Mouse (Mus musculus) liver, adult (tissue): ENCODE results near the gene Mier2.

ENCODE experiments used
- GATA4 ChIP-seq: IDR thresholded peaks from 2 replicates; pipeline ENCODE4 v1.6.1; 2014; ENCODE audit warnings: mild to moderate bottlenecking, low read length; ENCODE audit not compliant: insufficient replicate concordance

Mier2 gene

DNA sequence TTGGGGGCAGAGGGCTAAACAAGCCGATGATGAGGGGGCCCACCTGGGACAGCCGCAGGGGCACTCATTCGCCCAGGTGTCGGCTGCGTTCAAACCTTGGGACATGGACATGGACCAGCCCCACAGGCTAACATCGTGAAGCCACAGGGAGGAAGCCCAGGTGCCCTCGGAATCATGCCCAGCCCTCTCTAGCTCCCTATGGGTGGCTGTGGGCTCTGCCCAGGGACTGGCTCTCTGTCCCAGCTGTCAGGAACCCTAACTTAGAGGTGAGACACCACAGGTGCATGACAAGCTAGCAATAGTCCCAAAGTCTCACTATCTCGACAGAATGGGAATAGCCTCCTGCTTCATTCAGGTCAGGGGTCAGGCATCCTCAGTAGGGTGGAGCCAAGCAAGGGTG, 2.5 kb downstream of the Mier2 start:
- TF ChIP-seq GATA4, result no peak

DNA sequence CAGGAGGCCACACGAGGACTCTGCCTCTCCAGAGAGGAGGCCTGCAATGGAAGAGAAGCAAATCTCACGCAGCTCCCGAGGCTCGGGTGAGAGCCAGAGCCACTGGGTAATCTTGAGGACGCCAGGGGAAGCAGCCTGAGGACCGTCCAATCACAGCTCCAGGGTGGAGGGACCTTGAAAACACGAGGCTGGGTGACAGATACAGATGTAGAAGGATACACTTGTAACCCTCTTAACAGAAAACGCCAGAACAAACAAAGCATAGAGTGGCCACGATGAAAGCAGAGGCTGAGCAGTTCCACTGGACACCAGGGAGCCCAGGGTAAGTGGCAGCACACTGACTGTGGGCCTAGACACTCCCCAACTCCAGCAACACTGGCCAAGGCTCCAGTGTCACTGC, 4.6 kb downstream of the Mier2 start:
- TF ChIP-seq GATA4, result no peak

DNA sequence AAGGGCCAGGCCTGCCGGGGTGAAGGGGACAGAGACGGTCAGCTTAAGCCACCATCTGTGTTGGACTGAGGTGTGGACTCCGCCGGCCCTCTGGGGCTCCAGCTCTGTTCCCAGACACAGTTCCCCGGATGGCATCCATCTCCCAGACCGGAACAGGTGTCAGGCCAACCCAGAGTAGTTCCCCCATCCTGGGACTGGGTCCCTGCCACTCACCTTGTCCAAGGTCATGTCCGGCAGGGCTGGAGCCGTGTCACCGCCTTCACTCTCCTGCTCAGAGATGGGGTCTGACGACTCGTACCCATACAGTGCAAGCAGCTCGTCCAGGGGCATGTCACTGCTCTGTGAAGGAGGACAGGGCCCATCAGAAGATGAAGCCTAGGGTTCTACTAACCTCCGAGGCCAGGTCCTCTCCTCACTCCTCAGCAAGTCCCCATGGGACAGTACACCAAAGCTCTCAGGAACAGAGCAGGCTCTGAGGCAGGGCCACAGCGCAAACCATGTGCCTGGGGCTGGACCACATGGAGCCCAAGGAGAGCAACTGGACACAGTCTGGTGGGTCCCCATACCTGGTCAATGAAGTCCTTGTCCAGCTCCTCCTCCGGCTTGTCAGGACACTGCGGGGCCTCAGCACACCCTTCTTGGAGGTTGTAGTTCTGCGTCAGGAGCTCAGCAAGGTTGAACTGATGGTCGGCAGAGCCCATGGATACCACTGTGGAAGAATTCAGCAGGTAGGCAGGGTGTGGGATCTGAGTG, 5.9 kb downstream of the Mier2 start:
- no peak for TF ChIP-seq GATA4

DNA sequence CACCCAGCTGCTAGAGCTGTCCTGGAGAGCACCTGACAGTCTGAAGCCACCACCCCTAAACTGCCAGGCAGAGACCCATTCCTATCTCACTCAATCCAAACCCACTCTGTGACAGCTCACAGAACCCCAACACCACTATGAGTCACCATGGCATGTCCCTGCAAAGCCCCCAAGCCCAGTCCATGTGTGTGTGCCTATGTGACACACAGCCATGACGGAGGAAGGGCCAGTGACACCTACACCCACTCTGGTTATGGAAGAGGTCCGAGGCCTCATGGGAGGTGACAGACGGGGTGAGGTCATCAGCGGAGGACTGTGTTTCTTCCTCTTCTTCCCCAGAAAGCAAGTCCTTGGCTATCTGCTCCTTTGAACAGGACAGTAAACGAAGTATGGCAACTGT, 6.5 kb downstream of the Mier2 start:
- TF ChIP-seq GATA4, result no peak

DNA sequence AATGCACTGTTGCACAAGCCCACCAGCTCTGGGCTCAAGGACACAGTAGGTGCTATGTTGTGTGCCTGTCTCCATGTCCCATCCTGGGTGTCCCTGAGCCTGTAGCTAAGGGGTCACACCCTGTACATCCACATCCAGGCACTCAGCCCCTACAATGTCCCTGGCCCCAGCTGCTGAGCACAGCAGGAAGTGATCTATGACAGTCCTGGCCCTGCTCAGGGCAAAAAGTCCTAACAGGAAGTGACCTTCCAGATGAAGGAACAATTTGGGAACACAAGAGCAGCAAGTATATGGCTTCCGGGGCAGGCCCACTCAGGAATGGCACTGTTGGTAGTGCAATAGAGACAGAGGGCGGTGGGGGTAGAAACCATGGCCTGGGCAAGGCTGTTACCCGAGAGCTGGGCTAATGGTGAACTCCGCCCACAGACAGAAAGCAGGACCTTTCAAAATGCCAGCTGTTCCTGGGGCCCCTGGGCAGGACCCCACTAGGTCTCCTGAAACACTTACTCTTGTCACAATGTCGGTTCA, 7.8 kb downstream of the Mier2 start:
- no peak for TF ChIP-seq GATA4

DNA sequence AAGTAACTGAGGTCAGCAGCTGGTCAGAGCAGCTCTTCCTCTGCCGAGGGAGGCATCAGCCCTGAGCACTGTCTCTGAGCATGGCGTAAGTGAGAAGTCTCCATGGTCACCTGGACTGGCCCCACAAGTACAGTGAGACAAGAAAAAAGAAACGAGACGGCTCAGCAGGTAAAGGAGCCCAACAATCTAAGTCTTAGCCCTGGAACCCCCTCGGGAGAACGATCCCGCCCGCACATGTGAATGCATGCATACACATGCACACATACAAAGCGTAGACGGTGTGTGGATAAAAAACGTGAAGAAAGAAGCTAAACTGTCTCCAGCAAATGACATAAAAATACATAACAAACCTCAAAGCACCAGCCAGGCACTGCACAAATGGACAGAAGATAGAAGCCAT, 8.5 kb downstream of the Mier2 start:
- TF ChIP-seq GATA4, result no peak

DNA sequence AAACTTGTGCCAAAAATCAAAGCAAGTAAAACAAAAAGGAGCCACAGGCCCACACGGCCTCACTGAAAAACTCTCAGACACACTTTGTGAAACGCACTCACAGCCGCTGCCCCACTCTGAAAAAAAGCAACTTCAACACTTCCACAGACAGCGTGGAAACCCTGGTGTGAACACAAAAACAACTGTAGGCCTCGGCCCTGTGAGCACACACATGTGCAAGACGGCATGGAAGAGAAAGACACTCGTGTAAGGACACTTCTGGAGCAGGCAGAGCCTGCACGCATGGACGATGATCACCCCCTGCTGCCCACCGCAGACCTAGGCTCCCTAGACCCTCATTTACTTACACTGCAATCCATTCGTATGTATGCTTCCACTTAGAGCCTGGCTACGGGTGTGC, 9.1 kb downstream of the Mier2 start:
- no peak for TF ChIP-seq GATA4

DNA sequence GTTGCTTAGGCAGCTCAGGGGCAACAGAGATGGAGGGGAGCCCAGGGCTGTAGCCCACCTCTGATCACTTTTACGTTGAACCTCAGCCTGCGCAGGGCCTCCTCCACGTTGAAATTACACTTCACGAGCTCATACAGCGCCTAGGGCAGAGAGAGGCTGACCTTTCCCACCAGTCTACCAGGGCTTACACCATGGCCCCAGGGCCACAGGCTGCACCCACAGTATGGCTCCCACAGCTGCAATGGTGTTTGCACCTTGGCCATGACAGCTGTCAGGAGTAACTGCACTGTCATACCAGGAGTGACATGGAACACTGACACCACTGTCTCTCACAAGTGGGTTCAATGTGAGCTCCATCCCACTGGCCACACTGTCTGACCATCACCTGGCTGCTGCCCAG, 10.4 kb downstream of the Mier2 start:
- TF ChIP-seq GATA4, result no peak

DNA sequence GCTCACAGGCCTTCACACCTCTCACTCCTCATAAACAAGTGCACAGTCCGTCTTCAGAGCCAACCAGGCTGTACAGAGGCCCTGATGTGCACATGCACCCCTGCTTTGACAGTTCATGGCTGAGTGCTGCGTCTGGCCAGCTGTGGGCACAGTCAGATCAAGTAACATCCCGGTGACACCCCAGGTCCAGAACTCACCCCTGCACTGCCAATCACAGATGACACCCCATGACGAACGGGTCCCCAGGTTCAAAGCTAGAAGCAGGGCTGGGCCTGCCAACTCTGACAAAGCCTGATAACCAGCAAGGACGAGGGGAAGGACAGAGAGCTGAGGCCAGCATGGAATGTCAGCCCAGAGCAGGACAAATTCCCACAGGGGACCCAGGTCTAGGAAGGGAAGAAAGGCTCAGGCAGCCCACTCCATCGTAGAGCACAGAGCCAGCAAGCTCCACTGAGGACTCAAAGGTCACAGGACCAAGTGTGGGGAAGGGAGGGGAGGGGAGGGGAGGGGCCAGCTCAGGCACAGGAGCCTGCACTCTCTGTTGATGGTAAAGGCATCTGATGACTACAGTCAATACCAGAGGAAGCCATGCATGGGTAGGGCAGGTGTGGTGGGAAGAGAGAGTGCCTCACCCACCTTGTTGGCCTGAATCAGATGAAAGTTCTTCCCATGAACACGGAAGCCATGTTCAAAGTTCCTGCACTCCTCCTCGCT, 11.0 kb downstream of the Mier2 start:
- TF ChIP-seq GATA4, result no peak

DNA sequence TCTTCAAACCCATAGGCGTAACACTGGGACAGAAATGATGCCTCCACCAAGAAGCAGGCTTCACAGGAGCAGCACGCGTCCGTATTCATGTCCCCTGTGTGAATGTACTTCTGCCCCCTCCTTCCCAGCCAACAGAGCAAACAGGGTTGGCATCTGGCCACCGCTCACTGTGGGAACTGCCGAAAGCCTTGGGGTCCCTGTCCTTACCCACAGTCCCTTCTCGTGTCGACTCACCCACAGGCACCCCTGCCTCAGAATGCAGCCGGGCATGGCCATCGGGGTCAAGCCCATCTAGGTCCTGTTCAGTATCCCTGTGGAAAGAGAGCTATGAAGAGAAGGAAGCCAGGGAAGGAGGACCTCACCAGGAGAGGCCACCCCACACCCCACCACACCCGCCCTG, 12.8 kb downstream of the Mier2 start:
- no peak for TF ChIP-seq GATA4

DNA sequence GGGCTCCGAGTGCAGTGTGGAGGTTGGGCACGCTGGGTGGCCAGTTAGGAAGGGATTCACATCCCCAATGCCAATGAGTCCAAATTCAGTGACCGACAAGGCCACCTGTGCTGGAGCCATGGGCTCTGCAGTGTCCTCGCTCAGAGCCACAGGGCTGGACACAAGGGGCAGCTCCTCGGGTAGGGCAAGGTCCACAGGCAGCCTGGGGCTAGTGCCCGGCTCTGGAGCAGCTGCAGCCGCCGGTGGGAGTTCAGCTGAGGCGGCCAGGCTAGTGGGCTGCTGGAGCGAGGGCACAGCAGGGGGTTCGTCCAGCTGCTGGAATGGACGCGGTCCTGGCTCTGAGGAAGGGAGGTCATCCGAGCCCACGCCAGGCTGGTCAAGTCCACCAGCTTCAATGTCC, 13.5 kb downstream of the Mier2 start:
- no peak for TF ChIP-seq GATA4

DNA sequence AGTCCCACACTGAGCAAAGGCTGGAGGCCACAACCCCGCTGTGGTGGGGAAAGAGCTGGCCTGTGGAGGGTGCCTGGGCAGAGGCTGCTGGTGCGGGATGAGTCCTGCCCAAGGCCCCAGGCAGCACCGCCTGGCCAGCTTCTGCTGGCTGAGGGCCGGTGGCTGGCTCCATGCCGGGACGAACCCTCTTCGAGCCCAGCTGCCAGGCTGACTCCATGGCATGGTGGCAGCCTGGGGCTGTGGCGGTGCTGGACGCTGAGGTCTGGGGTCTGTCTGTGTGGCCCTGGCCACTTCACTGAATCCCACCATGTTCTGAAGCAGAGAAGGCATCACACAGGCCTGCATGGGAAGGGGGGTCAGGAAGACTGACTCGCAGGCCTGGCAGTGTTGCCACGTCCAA, 14.3 kb downstream of the Mier2 start:
- no peak for TF ChIP-seq GATA4

DNA sequence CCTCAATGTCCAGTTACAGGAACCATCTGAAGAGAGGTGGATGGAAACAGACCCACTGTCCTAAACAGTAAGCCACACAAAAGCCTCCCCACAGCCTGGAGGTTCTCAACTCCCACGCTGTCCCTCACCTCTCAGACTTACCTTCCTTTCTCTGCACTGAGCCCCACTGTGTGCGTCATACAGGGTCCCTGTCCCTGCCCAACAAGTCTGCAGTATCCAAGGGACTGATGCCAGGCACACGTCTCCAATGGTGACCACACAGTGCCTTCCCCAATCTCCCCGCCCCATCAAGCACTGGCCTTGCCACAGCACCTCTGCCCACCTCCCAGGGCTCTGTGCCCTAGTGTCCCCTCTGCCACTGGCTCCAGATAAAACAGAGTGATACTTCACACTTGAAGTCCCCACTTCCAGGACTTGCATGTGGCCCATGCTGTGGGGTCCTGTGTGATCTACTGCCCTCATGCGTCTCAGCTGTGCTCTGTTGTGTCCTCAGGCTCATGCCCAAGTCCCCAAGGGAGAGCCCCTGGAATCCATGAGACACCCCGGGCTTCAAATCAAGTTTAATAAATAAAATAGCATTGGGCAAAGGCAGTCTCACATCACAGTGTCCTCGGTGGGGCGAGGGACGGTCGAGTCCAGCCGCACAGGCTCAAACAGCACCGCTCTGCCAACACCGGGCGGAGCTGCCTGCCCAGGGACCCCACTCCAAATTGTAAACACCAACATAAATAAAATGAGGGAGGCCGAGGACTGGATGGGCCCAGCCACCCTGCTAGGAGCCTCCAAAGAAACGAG, 15.1 kb downstream of the Mier2 start:
- TF ChIP-seq GATA4, result no peak

DNA sequence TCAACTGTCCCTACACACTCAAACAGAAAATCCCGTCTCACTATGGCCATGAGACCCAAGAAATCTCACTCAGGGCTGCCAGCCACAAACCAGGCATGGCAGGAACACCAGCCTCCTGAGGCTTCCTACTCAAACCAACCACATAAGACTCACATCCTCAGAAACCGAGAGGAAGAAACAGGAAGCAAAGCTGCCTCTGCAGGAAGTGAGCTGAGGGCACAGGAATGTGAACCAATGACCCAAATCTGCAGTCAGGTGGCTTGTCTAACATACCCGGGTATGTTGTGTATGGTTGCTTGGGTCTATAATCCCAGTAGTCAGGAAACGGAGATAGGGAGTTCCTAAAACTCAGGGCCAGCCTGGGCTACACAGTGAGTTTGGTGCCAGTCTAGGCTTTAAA, 16.1 kb downstream of the Mier2 start:
- TF ChIP-seq GATA4, result no peak

DNA sequence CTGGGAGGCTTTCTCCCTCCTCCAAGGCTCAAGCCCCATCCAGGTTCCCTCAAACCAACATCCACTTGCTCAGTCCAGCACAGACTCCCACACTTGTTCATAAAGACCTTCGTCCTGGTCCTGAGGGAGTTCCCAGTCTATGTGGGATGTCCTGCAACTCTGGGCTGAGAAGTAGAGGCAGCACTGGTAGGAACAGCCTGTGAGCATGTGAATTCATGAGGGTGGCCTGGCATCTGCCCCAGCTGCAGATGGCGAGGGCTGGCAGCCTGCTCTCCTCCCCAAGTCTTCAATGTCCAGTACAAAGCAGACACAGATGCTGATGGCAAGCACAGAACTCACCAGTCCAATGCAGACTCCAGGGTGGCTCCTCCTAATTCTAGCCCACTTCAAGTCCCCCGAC, 16.7 kb downstream of the Mier2 start:
- TF ChIP-seq GATA4, result no peak

DNA sequence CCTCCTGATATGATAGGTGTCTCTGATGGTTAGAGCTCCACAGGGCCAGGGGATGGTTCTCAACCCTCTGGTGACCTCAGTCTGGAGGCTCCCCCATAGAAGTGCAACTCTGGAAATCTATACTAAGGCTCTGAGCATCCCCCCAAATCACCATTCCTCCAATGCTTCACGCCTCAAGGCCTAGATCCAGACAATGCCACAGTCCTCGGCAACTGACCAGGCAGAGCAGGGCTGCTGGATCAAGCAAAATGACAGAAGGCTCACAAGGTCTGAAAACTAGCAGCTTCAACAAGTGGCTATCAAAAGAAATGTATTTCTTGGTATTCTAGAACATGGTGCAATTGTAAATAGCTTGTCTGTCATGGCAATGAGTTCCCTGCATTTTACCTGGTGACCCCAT, 17.2 kb downstream of the Mier2 start:
- no peak for TF ChIP-seq GATA4
